Mouse (Mus musculus) heart, adult 2 months (tissue): Measurements from ENCODE around the gene 2300003K06Rik. TPM values are rescaled to one million over a fixed set of nuclear protein-coding genes. Genes with fewer than 3 reads are reported as not detected.
"Not testable (repeated sequence)": the region's sequence is repeated elsewhere in the genome, so short reads cannot be mapped to it uniquely, and the experiment has no call there.

Experiments
- DNase-seq, 2 experiments: peaks; one replicate each; pipeline ENCODE4 v3.0.0; 2021
- H3K27ac ChIP-seq: fragments of 200-600 bp; 2 replicates; pipeline ENCODE4 v1.8.1; 2022
- H3K27me3 ChIP-seq: fragments of 200-500 bp; 2 replicates; pipeline ENCODE4 v1.6.1; 2012; ENCODE audit warnings: mild to moderate bottlenecking, low read length, inconsistent platforms, mixed read lengths; ENCODE audit not compliant: control insufficient read depth, insufficient read depth
- H3K36me3 ChIP-seq: fragments of 200-500 bp; 2 replicates; pipeline ENCODE4 v1.6.1; 2012; ENCODE audit warnings: low read length, inconsistent platforms; ENCODE audit not compliant: control insufficient read depth, insufficient read depth
- H3K4me1 ChIP-seq: fragments of 200-500 bp; 2 replicates; pipeline ENCODE4 v1.6.1; 2011; ENCODE audit warnings: low read length; ENCODE audit not compliant: control insufficient read depth, insufficient read depth
- H3K4me3 ChIP-seq: fragments of 200-600 bp; 2 replicates; pipeline ENCODE4 v1.8.1; 2022
- H3K79me2 ChIP-seq: fragments of 200-500 bp; replicated peaks from 2 replicates; pipeline ENCODE4 v1.6.1; 2012; ENCODE audit warnings: mild to moderate bottlenecking, inconsistent platforms, low read length, moderate library complexity, mixed read lengths; ENCODE audit not compliant: control insufficient read depth, insufficient read depth
- H3K9ac ChIP-seq: fragments of 200-500 bp; 2 replicates; pipeline ENCODE4 v1.6.1; 2012; ENCODE audit warnings: low read depth, mild to moderate bottlenecking, control low read depth, inconsistent platforms, low read length, mixed read lengths
- CTCF ChIP-seq: fragments of 200-600 bp; IDR thresholded peaks from 2 replicates; pipeline ENCODE4 v1.8.1; 2022; ENCODE audit warnings: antibody characterized with exemption, mild to moderate bottlenecking, moderate library complexity
- EP300 ChIP-seq: fragments of 200-500 bp; IDR thresholded peaks from 2 replicates; pipeline ENCODE4 v1.6.1; 2011; ENCODE audit warnings: low read depth, low read length, control low read depth; ENCODE audit not compliant: insufficient read depth
- POLR2A ChIP-seq: fragments of 200-500 bp; IDR thresholded peaks from 2 replicates; pipeline ENCODE4 v1.6.1; 2011; ENCODE audit warnings: mild to moderate bottlenecking, low read depth, low read length, control low read depth; ENCODE audit not compliant: insufficient read depth
- WGBS: fragments of 180-500 bp; shearing (Covaris S2); methylation state at CpG from one replicate; pipeline ENCODE4 v1.1.7; 2018; 5-methylcytosine and 5-hydroxymethylcytosine counted together
- intact Hi-C: fragments of 180-260 bp; cut with DNase I; formaldehyde crosslinking; loops from one replicate; pipeline ENCODE4 v1.15.1; 2025
- polyA plus RNA-seq: library from polyadenylated mRNA; depleted of rRNA; stranded (reverse); fragments of >200 nt; gene quantifications from 2 replicates; pipeline ENCODE4 v1.2.3, GENCODE M21; 2012
- total RNA-seq, 2 experiments: library from RNA; stranded (reverse); gene quantifications; 2 replicates each; pipeline ENCODE4 v1.2.3; 2021

The 2300003K06Rik gene
- total and polyA plus RNA-seq, 3 experiments, result not detected

DNA sequence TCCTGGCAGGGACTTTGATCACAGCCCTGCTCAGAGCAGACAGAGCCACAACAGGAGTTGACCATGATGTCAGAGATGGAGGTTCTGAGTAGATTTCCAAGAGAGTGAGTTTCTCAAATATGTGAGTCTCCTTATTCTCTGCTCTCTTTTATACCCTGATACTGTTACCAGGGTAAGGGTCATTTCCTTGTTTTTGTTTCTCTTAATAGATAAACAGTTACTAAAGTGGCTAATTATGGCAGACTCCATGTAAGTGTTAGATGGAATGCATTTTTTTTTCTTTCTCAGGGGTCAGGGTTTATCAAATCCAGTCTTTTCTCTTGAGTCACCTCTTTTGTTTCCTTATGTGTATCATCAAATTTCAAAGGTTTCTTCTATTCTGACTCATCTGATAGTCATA is 13.6 kb upstream of the 2300003K06Rik start, which contains the start of gene Krtap4-16:
TSS of gene Krtap4-16 (minus strand) at position 101 of the 400 bp plus-strand sequence.
- Histone ChIP-seq H3K4me1 (no peaks in the 10 kb centered on the region), H3K27me3 (no peaks in the 10 kb centered on the region), H3K27ac (no peak within 1 kb of the TSS), H3K9ac (no peak within 1 kb of the TSS), H3K79me2 (no peaks in the 10 kb centered on the region), H3K4me3 (no peak within 1 kb of the TSS), H3K36me3 (no peaks in the 10 kb centered on the region)
- no peak for TF ChIP-seq CTCF
- no peak for TF ChIP-seq POLR2A
- TF ChIP-seq EP300, result no peak
- no peak for DNase-seq
- intact Hi-C loops, result no loop called here

DNA sequence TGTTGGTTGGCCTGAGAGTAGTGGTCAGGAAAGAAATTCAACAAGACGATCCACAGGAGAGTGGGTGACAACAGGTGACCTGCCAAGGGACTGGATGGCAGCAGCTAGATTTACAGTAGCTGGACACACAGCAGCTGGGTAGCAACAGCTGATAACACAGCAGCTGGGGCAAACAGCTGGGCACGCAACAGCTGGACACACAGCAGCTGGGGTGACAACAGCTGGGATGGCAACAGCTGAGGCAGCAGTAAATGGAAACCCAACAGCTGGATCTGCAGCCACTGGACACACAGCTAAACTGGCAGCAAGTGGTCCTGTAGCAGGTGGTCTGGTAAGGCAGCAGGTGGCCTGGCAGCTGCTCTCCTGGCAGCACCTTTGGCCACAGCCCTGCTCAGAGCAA is 8.9 kb upstream of the 2300003K06Rik start:
- H3K4me1 ChIP-seq, result no peaks in the 10 kb centered on the region
- H3K4me3 ChIP-seq, result no peak overlapping the region
- H3K36me3 ChIP-seq, result no peaks in the 10 kb centered on the region
- H3K27ac ChIP-seq, result no peak overlapping the region
- 72% methylated on average over 2 of the region's 2 CpGs for WGBS
- no peaks in the 10 kb centered on the region for H3K79me2 ChIP-seq
- TF ChIP-seq POLR2A (no peak), CTCF (no peak), EP300 (no peak)
- intact Hi-C loops, result no loop called here
- no peaks in the 10 kb centered on the region for H3K27me3 ChIP-seq
- no peak overlapping the region for H3K9ac ChIP-seq
- DNase-seq, result no peak

GRCm38 (mm10) chr11:99842185-99842584 is 4.3 kb upstream of the 2300003K06Rik start:
- Histone ChIP-seq H3K27ac (no peak overlapping the region), H3K79me2 (no peaks in the 10 kb centered on the region), H3K27me3 (no peaks in the 10 kb centered on the region), H3K36me3 (no peaks in the 10 kb centered on the region), H3K9ac (no peak overlapping the region), H3K4me1 (no peaks in the 10 kb centered on the region), H3K4me3 (no peak overlapping the region)
- no peak for DNase-seq
- 73% methylated on average over 1 of the region's 1 CpGs for WGBS
- intact Hi-C loops, result no loop called here
- no peak for TF ChIP-seq CTCF
- TF ChIP-seq EP300, result no peak
- TF ChIP-seq POLR2A, result no peak

DNA sequence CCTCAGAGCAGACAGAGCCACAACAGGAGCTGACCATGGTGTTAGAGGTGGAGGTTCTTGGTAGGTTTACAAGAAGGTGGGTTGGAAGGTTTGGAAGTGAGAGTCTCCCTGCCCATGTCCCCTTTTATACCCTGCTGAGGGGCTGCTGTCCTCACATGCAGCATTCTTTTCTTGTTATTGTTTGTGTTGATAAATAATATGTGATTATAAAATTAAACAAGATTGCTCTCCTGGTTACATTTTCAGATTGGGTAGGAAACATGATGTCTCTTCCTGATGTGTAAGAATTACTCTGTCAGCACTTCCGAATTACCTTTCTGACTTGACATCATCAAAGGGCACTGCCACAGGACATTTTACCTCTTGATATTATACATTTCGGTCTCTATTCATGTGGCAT is 22.3 kb downstream of the 2300003K06Rik start, which contains the start of gene Gm11564:
TSS of gene Gm11564 (minus strand) at position 101 of the 400 bp plus-strand sequence.
- DNase-seq, H3K36me3 ChIP-seq, H3K4me3 ChIP-seq, H3K27me3 ChIP-seq, intact Hi-C loops, H3K4me1 ChIP-seq, H3K79me2 ChIP-seq, H3K9ac ChIP-seq, H3K27ac ChIP-seq: not testable (repeated sequence)
- WGBS, result 69% methylated on average over 2 of the region's 2 CpGs

- H3K9ac ChIP-seq, intact Hi-C loops, H3K36me3 ChIP-seq, H3K27me3 ChIP-seq, H3K79me2 ChIP-seq, H3K4me1 ChIP-seq, H3K27ac ChIP-seq, H3K4me3 ChIP-seq, DNase-seq: not testable (repeated sequence)
These were observed 28.1 kb downstream of the 2300003K06Rik start, which contains the start of gene Krtap4-13 for GRCm38 (mm10) chr11:99809792-99810191. TSS of gene Krtap4-13 (minus strand) at chr11:99809892.

DNA sequence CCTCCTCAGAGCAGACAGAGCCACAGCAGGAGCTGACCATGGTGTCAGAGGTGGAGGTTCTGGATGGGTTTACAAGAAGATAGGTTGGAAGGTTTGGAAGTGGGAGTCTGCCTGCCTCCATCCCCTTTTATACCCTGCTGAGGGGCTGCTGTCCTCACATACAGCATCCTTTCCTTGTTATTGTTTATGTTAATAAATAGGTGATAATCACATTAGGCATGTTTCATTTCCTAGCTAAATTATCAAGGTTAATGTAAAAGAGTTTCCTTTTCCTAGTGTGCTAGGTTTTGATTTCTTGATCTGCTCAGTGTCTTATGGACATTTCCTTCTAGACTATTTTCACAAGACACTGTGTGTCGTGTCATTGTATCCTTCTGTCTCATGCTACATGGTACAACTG is 33.5 kb downstream of the 2300003K06Rik start, which contains the start of gene Gm11554:
TSS of gene Gm11554 (minus strand) at position 101 of the 400 bp plus-strand sequence.
- DNase-seq, H3K4me3 ChIP-seq, H3K79me2 ChIP-seq, H3K36me3 ChIP-seq, H3K4me1 ChIP-seq, H3K27me3 ChIP-seq, intact Hi-C loops, H3K27ac ChIP-seq, H3K9ac ChIP-seq: not testable (repeated sequence)
- WGBS, result no CpG with 5 or more reads among the region's 1 CpGs

GRCm38 (mm10) chr11:99798832-99799231 is 39.0 kb downstream of the 2300003K06Rik start, which contains the start of gene Gm11569:
TSS of gene Gm11569 (minus strand) at chr11:99798932.
- H3K4me1 ChIP-seq, H3K27ac ChIP-seq, H3K27me3 ChIP-seq, H3K9ac ChIP-seq, H3K79me2 ChIP-seq, intact Hi-C loops, H3K36me3 ChIP-seq, DNase-seq, H3K4me3 ChIP-seq: not testable (repeated sequence)
- WGBS, result no CpG with 5 or more reads among the region's 1 CpGs
